Mouse (Mus musculus) Patski (cell line): ENCODE measurements around the gene Gm20388. TPM values are rescaled to one million over a fixed set of nuclear protein-coding genes. Genes with fewer than 3 reads are reported as not detected.

ENCODE experiments used
- ATAC-seq: fragments of 100-300 bp; one replicate; pipeline ENCODE4 v1.8.0; 2021
- CTCF ChIA-PET: fragments of 350-600 bp; sonication (Branson Sonifier 250); formaldehyde crosslinking; loops from one replicate; lab custom pipeline; 2022; ENCODE audit warnings: inconsistent platforms; lab: Charles Lee
- POLR2A ChIA-PET: fragments of 350-600 bp; sonication (Branson Sonifier 250); formaldehyde crosslinking; loops from one replicate; lab custom pipeline; 2022; ENCODE audit warnings: antibody characterized with exemption, inconsistent platforms; lab: Charles Lee
- DNase-seq: peaks from one replicate; pipeline ENCODE4 v3.0.0-alpha.2; 2011; ENCODE audit warnings: low read depth, low spot score
- H3K27me3 ChIP-seq: fragments of 371-371 bp; one replicate; pipeline ENCODE4 v1.5.1; 2021
- CTCF ChIP-seq: fragments of 100-300 bp; IDR thresholded peaks from one replicate; pipeline ENCODE4 v1.5.1; 2021
- in situ Hi-C: fragments of 300-500 bp; cut with MboI; formaldehyde crosslinking; loops from 3 replicates; pipeline ENCODE4 v1.11.1; 2018; ENCODE audit warnings: low pct_unique_long_range_greater_than_20kb, mixed read lengths
- polyA plus RNA-seq: library from polyadenylated mRNA; unstranded; gene quantifications from one replicate; pipeline ENCODE4 v1.2.3, GENCODE M21; 2021

Gm20388 gene
- polyA plus RNA-seq, 1 experiment from 2014 or later = 86.7 TPM

DNA sequence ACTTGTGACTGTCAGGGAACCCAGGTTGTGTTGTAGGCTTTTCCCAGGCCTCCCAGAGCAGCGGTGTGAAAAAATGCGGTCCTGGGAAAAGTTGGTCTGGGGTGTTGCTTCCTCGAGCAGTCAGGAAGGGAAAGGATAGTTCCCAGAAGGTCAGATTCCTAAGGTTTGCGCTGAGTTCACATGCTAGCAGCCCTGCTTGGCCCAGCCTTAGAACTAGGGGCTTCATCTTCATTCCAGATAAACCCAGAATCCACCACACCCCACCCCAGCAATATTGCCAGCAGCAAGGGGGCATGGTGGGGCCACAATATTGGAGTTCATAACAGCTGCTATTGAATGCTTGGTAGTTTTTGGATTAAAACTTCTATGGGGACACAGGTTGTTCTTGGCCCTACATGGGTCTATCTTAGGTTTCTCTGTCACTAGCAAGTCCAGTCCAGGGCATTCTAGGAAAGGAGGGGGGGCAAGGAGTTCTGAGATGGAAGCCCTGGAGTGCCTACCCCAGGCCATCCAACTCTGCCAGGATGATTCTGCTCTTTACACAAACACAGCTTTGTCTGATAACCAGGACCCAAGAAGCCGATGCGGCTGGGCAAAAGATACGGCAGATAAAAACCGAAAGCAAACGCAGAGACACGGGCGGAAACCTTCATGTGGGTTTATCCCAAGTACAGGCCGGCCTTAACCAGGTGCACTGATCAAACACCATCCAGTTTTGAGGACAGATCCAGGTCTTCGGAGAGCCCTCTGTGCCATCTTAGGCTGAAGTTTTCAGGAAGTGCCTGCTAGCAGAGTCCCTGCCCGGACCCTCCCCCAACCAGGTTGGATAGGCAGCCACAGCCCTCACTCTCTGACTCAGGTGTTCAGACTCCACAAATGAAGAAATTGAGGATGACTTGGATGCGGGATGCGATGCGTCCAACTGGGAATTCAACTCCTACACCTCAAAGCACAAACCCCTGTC, 1210.1 kb downstream of the Gm20388 start:
- no peak for ATAC-seq
- POLR2A ChIA-PET = no interaction called here
- in situ Hi-C loops = no loop called here
- no peaks in the 10 kb centered on the region for H3K27me3 ChIP-seq
- DNase-seq = no peak
- CTCF ChIA-PET = interaction anchor here (0.6 kb wide), 1 partner anchor 60 kb away, joined by 3 read pairs; no protein-coding TSS in a partner anchor
- no peak for TF ChIP-seq CTCF

DNA sequence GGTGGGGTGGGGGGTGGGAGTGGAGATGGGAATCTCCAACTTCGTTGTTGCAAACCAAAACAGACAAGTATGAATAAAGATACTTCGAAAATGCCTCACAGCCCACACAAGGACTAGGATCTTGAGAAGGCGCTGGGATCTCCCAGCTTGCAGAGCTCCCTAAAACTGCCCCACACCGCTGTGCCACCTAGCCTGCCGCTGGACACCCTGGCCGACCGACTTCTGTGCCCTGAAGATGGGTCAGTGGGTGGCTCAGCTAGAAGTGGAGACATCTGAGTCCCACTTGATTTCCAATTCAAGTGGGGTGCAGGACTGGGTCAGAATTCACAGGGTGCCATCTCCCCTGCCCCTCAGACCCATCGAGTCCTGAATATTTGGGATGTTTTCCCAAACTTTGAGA, 1211.1 kb downstream of the Gm20388 start:
- ChIA-PET POLR2A (no interaction called here), CTCF (no interaction called here)
- in situ Hi-C loops = no loop called here
- no peaks in the 10 kb centered on the region for H3K27me3 ChIP-seq
- TF ChIP-seq CTCF = no peak
- ATAC-seq = no peak
- no peak for DNase-seq

- no peak for DNase-seq
- ATAC-seq = no peak
- CTCF ChIA-PET = no interaction called here
- TF ChIP-seq CTCF = no peak
- in situ Hi-C loops = no loop called here
- POLR2A ChIA-PET = no interaction called here
- no peaks in the 10 kb centered on the region for H3K27me3 ChIP-seq
Observed at GRCm38 (mm10) chr8:121122368-121122767, 1211.7 kb downstream of the Gm20388 start.

GRCm38 (mm10) chr8:121123113-121123512, 1212.5 kb downstream of the Gm20388 start:
- no peak for ATAC-seq
- ChIA-PET CTCF (no interaction called here), POLR2A (no interaction called here)
- TF ChIP-seq CTCF = no peak
- no peak for DNase-seq
- H3K27me3 ChIP-seq = no peaks in the 10 kb centered on the region
- in situ Hi-C loops = no loop called here

- no peak for TF ChIP-seq CTCF
- ChIA-PET POLR2A (no interaction called here), CTCF (no interaction called here)
- no peaks in the 10 kb centered on the region for H3K27me3 ChIP-seq
- DNase-seq (no peak), ATAC-seq (no peak)
- in situ Hi-C loops = no loop called here
Observed at GRCm38 (mm10) chr8:121124547-121125239, 1214.1 kb downstream of the Gm20388 start.

DNA sequence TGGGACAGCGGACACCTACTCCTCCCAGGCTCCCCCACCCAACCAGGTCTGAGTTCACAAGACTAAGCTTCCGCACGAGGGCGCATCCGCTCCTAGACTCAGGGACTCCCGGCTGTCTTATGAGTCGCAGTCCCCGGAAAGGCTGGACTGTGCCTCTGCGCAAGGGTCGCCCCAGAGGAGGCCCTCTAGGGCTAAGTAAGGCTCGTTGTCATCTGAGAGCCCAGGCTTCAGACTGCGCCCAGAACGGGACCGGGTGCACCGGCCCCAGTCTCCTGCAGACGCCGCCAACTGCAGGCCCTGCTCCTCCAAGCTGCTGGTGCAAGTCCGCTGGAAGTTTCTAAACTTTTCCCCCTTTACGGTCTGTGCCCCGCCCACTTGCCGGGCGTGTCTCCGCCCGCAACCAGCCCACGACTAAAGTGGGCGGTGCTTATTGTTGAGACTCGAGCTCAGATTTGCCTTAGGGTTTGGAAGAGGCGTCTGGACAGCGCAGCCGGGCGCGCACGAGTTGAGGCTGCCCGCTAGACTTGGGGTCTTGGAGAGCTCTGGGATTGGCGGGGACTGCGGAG, 1214.8 kb downstream of the Gm20388 start:
- CTCF ChIA-PET = interaction anchor here (0.9 to 1.3 kb wide), 4 partner anchors 9 to 267 kb away, joined by 3 to 6 read pairs (median 4); partner anchors contain the start of gene Foxc2
- no peak for TF ChIP-seq CTCF
- in situ Hi-C loops = no loop called here
- ATAC-seq (peak; percentile 75), DNase-seq (no peak)
- POLR2A ChIA-PET = no interaction called here
- H3K27me3 ChIP-seq = no peaks in the 10 kb centered on the region

GRCm38 (mm10) chr8:121126191-121126590, 1215.5 kb downstream of the Gm20388 start:
- ChIA-PET POLR2A (no interaction called here), CTCF (interaction anchor here (0.9 to 1.3 kb wide), 4 partner anchors 8 to 266 kb away, joined by 3 to 6 read pairs (median 4); partner anchors contain the start of gene Foxc2)

GRCm38 (mm10) chr8:121126694-121127093, 1216.1 kb downstream of the Gm20388 start:
- ChIA-PET POLR2A (interaction anchor here (0.6 kb wide), 1 partner anchor 86 kb away, joined by 3 read pairs; no protein-coding TSS in a partner anchor), CTCF (no interaction called here)
- TF ChIP-seq CTCF = no peak
- H3K27me3 ChIP-seq = peaks cover under 1% of the 10 kb centered on the region
- ATAC-seq (no peak), DNase-seq (no peak)
- in situ Hi-C loops = no loop called here

More at GRCm38 (mm10) chr8:121126191-121126590, 1215.5 kb downstream of the Gm20388 start:
- no peak for TF ChIP-seq CTCF
- DNase-seq (no peak), ATAC-seq (no peak)
- in situ Hi-C loops = no loop called here
- H3K27me3 ChIP-seq = no peaks in the 10 kb centered on the region

- in situ Hi-C loops = no loop called here
- TF ChIP-seq CTCF = no peak
- H3K27me3 ChIP-seq = peaks cover 3% of the 10 kb centered on the region
- DNase-seq (no peak), ATAC-seq (no peak)
- ChIA-PET POLR2A (interaction anchor here (0.6 kb wide), 1 partner anchor 87 kb away, joined by 3 read pairs; no protein-coding TSS in a partner anchor), CTCF (no interaction called here)
Observed at GRCm38 (mm10) chr8:121127291-121127701, 1216.7 kb downstream of the Gm20388 start.

GRCm38 (mm10) chr8:121127756-121128375, 1217.2 kb downstream of the Gm20388 start, which contains the start of gene Foxl1:
TSS of gene Foxl1 (plus strand) at chr8:121127940.
- no peak for ATAC-seq
- TF ChIP-seq CTCF = no peak
- DNase-seq = no peak
- ChIA-PET CTCF (no interaction called here), POLR2A (no interaction called here)
- in situ Hi-C loops = no loop called here
- H3K27me3 ChIP-seq = peaks cover 3% of the 10 kb centered on the region
